Mouse (Mus musculus): Measurements from ENCODE around the gene Tnfrsf13c. TPM values are rescaled to one million over a fixed set of nuclear protein-coding genes. Genes with fewer than 3 reads are reported as not detected.

The Tnfrsf13c gene
- polyA plus RNA-seq, 1 experiment from 2014 or later = 0.18 TPM

GRCm38 (mm10) chr15:82211911-82212751, 12.0 kb downstream of the Tnfrsf13c start:
- Histone ChIP-seq H3K4me1 (peaks cover 39% of the 10 kb centered on the region), H3K36me3 (no peaks in the 10 kb centered on the region), H3K9me3 (replicated peaks) (no peaks in the 10 kb centered on the region), H3K9ac (peak overlapping the region; percentile 54), H3K27me3 (peaks cover 98% of the 10 kb centered on the region), H3K27ac (no peak overlapping the region), H3K4me3 (peak overlapping the region; percentile 40), H3K4me2 (replicated peaks) (peak overlapping the region; percentile 69)
- ATAC-seq (ENCODE audit: low FRiP score) = peak; percentile 44
- WGBS = under 1% methylated on average over 107 of the region's 112 CpGs

DNA sequence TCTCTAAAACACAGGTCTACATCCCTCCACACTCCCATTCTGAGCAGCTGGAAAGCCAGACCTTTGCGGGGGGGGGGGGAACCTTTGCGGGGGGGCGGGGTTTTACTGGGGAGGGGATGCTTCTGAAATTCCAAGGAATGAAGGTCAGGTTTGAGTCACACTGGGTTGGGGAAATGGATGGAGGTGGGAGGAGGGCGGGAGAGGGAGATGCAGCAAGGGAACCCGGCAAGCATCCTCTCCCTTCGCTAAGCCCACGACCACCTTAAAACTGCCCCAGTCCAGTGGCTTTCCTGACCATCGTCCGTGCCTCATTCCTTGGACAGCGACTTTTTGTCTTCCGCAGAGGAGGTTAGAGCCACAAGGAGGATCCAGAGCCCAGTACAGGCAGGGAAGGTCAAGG, 12.9 kb downstream of the Tnfrsf13c start:
- 4% methylated on average over 10 of the region's 11 CpGs for WGBS
- no peak for ATAC-seq (ENCODE audit: low FRiP score)

DNA sequence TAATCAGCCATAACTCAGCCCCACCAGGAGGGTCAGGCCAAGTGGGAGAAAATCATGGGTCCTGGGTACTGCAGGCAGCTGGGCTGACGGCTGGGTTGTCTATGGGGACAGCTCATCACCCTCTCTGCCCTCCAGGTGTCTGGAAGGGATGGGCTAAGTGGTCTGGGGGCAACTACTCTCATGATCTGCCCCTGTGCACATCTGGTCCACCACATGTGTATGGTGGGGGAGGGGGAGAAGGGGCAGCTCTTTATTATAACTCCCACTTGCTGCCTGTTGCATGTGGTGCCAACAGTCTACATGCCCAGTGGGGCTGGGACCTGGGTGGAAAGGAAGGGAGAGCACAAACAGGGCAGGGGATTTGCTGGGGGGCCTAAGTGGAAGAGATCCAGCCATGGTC, 13.4 kb downstream of the Tnfrsf13c start:
- Histone ChIP-seq H3K27me3 (peaks cover 98% of the 10 kb centered on the region), H3K4me2 (replicated peaks) (no peak overlapping the region), H3K9me3 (replicated peaks) (no peaks in the 10 kb centered on the region), H3K4me3 (0 out of 2 replicates have a peak overlapping the region, but pooled peaks have one; percentile 40), H3K4me1 (peaks cover 41% of the 10 kb centered on the region), H3K27ac (no peak overlapping the region), H3K9ac (no peak overlapping the region), H3K36me3 (0 out of 2 replicates have a peak, but pooled peaks cover under 1% of the 10 kb centered on the region)
- no peak for ATAC-seq (ENCODE audit: low FRiP score)
- 47% methylated on average over 1 of the region's 1 CpGs for WGBS

More for the DNA sequence above, 12.9 kb downstream of the Tnfrsf13c start:
- H3K4me1 ChIP-seq = peaks cover 41% of the 10 kb centered on the region
- peak overlapping the region; percentile 40 for H3K4me3 ChIP-seq
- H3K9me3 ChIP-seq (replicated peaks) = no peaks in the 10 kb centered on the region
- peak overlapping the region; percentile 18; the same call in 1 of the 2 replicates for H3K9ac ChIP-seq
- peaks cover 98% of the 10 kb centered on the region for H3K27me3 ChIP-seq
- H3K36me3 ChIP-seq = no peaks in the 10 kb centered on the region
- H3K4me2 ChIP-seq (replicated peaks) = peak overlapping the region; percentile 69
- H3K27ac ChIP-seq = no peak overlapping the region

GRCm38 (mm10) chr15:82209295-82210050, 14.7 kb downstream of the Tnfrsf13c start:
- Histone ChIP-seq H3K27me3 (peaks cover 96% of the 10 kb centered on the region), H3K4me3 (no peak overlapping the region), H3K27ac (no peak overlapping the region), H3K4me1 (peaks cover 41% of the 10 kb centered on the region), H3K4me2 (replicated peaks) (no peak overlapping the region), H3K9me3 (replicated peaks) (no peaks in the 10 kb centered on the region), H3K36me3 (peaks cover 12% of the 10 kb centered on the region), H3K9ac (no peak overlapping the region)
- no peak for ATAC-seq (ENCODE audit: low FRiP score)
- WGBS = 78% methylated on average over 13 of the region's 13 CpGs

GRCm38 (mm10) chr15:82208307-82208706, 15.9 kb downstream of the Tnfrsf13c start:
- Histone ChIP-seq H3K9me3 (replicated peaks) (no peaks in the 10 kb centered on the region), H3K9ac (no peak overlapping the region), H3K27me3 (peaks cover 86% of the 10 kb centered on the region), H3K4me3 (no peak overlapping the region), H3K4me2 (replicated peaks) (no peak overlapping the region), H3K36me3 (peaks cover 22% of the 10 kb centered on the region), H3K27ac (no peak overlapping the region), H3K4me1 (peaks cover 46% of the 10 kb centered on the region)
- no peak for ATAC-seq (ENCODE audit: low FRiP score)
- WGBS = 81% methylated on average over 8 of the region's 8 CpGs

DNA sequence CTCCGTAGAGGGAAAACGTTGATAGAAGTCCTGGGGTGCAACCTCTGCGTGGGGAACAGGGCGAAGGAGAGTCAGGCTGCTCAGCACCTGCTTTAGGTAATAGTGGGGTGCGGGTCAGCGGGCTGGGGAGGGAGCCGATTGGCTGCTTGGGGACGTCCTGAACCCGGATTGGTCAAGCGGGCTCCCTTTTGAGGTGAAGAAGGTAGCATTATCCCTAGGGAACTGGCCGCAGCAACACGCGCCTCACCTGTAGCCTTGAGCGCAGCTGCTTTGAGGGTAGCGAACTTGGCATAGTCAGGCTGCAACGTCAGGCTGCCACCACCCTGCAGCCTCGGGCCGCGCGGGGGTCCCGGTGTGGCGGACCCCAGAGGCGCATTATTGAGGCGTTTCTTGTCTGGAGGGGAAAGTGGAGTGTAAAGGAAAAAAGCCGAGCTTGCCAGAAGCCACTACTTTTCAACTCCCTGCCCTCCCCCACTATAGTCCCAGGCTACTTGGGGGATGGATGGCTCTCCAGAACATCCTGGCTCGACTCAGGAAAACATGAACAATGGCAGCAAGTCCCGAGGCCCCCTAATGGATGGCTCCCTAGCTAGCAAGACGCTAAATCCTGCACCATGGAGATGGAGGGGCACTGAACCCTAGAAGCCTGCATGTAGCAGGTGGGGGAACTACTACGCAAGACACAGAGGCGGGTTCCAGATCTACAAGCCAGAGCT, 16.5 kb downstream of the Tnfrsf13c start:
- 16% methylated on average over 30 of the region's 30 CpGs for WGBS
- H3K36me3 ChIP-seq = peaks cover 29% of the 10 kb centered on the region
- peak overlapping the region; percentile 0; the same call in 1 of the 2 replicates for H3K9ac ChIP-seq
- peaks cover 41% of the 10 kb centered on the region for H3K4me1 ChIP-seq
- peak overlapping the region; percentile 15; the same call in 1 of the 2 replicates for H3K4me2 ChIP-seq (replicated peaks)
- H3K27ac ChIP-seq = no peak overlapping the region
- no peak for ATAC-seq (ENCODE audit: low FRiP score)
- H3K9me3 ChIP-seq (replicated peaks) = no peaks in the 10 kb centered on the region
- no peak overlapping the region for H3K4me3 ChIP-seq
- H3K27me3 ChIP-seq = peaks cover 80% of the 10 kb centered on the region

DNA sequence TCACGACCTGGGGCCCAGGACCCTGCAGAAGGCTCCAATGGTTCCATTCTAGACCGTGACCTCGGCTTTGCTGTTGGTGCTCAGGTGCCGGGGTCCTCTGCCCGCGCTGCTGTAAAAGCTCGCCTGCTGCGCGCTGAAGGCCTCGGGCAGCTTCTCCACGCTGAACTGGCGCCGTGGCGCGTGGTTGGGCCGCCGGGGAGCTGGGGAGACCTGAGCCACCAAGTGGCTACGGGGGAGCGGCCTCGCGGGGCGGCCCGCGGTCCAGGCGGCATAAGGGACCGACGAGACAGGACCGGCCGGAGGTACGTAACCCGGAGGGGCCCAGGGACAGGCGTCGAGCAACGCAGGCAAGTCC, 17.1 kb downstream of the Tnfrsf13c start:
- Histone ChIP-seq H3K4me1 (peaks cover 36% of the 10 kb centered on the region), H3K4me2 (replicated peaks) (peak overlapping the region; percentile 15; the same call in 1 of the 2 replicates), H3K27me3 (peaks cover 74% of the 10 kb centered on the region), H3K9me3 (replicated peaks) (no peaks in the 10 kb centered on the region), H3K27ac (no peak overlapping the region), H3K4me3 (no peak overlapping the region), H3K9ac (peak overlapping the region; percentile 0; the same call in 1 of the 2 replicates), H3K36me3 (peaks cover 35% of the 10 kb centered on the region)
- 9% methylated on average over 34 of the region's 34 CpGs for WGBS
- no peak for ATAC-seq (ENCODE audit: low FRiP score)

DNA sequence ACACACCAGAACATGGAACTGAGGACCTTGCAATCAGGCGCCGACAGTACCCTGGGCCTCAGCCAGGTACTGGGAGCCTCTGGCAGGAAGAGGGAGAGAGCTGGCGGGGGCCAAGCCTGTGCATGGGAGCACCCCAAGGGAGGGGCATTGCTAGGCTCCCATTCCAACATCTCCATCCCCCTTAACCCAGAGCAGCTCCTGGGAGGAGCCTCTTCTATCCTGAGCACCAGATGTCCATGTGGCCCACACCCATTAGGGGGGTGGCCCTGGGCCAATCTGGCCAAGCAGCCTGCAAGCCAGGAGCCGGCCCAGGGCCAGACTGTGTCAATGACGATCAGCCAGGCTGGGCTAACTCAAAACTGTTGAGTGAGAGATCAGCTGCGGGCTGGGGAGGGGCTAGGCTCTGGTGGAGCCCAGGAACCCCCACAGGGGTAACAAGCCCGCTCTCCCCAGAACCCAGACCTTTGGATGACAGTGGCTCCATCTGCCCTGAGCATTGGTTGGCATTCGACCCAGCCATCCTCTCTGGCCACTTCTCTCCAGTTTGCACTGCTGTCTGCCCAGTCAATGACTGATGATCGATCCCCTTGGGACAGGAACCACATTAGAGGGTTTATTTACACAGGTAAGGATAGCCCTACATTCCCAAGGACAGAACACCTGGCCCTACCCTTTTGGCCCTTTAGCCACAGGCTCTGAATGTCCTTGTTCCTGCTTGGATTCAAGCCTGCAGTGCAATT, 17.6 kb downstream of the Tnfrsf13c start:
- Histone ChIP-seq H3K27ac (no peak overlapping the region), H3K27me3 (peaks cover 68% of the 10 kb centered on the region), H3K9me3 (replicated peaks) (no peaks in the 10 kb centered on the region), H3K36me3 (peaks cover 40% of the 10 kb centered on the region), H3K4me1 (peaks cover 30% of the 10 kb centered on the region), H3K9ac (no peak overlapping the region; the same call in 1 of the 2 replicates), H3K4me3 (no peak overlapping the region), H3K4me2 (replicated peaks) (no peak overlapping the region)
- 57% methylated on average over 9 of the region's 9 CpGs for WGBS
- ATAC-seq (ENCODE audit: low FRiP score) = peak; percentile 53

- H3K4me2 ChIP-seq (replicated peaks) = no peak overlapping the region
- H3K27me3 ChIP-seq = peaks cover 51% of the 10 kb centered on the region
- peaks cover 55% of the 10 kb centered on the region for H3K36me3 ChIP-seq
- H3K4me3 ChIP-seq = no peak overlapping the region
- no peak overlapping the region for H3K9ac ChIP-seq
- WGBS = 65% methylated on average over 10 of the region's 10 CpGs
- no peaks in the 10 kb centered on the region for H3K9me3 ChIP-seq (replicated peaks)
- H3K27ac ChIP-seq = no peak overlapping the region
- peaks cover 26% of the 10 kb centered on the region for H3K4me1 ChIP-seq
- no peak for ATAC-seq (ENCODE audit: low FRiP score)
Measured at GRCm38 (mm10) chr15:82204680-82205371, 19.3 kb downstream of the Tnfrsf13c start.

GRCm38 (mm10) chr15:82203611-82204351, 20.4 kb downstream of the Tnfrsf13c start:
- Histone ChIP-seq H3K4me1 (peaks cover 26% of the 10 kb centered on the region), H3K4me3 (no peak overlapping the region), H3K36me3 (peaks cover 65% of the 10 kb centered on the region), H3K4me2 (replicated peaks) (no peak overlapping the region), H3K9ac (no peak overlapping the region), H3K27me3 (peaks cover 41% of the 10 kb centered on the region), H3K27ac (peak overlapping the region; percentile 17; the same call in 1 of the 2 replicates), H3K9me3 (replicated peaks) (no peaks in the 10 kb centered on the region)
- 73% methylated on average over 20 of the region's 20 CpGs for WGBS
- no peak for ATAC-seq (ENCODE audit: low FRiP score)

All from hindbrain, embryonic 12.5 days (tissue).